Mouse (Mus musculus): ENCODE results near the gene Plekho2. TPM values are rescaled to one million over a fixed set of nuclear protein-coding genes. Genes with fewer than 3 reads are reported as not detected.

Gene Plekho2
- polyA plus RNA-seq, 1 experiment from 2014 or later = 11.2 TPM

DNA sequence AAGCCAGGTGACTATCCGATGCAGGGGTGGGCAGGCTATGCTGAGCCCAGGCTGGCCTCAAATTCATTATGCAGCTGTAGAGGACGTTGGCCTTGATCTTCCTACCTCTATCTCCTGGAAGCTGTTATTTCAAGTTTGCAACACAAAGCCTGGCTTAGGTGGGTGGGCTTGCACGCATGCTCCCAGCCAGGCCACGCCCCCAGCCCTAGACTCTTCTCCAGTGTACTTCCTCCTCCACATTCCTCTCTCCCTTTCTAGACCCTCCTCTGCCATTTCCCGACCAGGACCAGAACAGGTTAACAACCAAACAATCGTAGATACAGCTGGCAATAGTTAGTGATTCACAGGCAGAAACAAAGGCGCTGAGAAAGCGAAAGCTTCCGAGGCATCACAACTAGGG, 13.8 kb upstream of the Plekho2 start:
- no peak for DNase-seq (ENCODE audit: low spot score)
- no peaks in the 10 kb centered on the region for H3K27me3 ChIP-seq (ENCODE audit: control insufficient read depth, insufficient read depth, low read length)
- H3K9ac ChIP-seq (replicated peaks; ENCODE audit: low read length) = no peak overlapping the region
- 81% methylated on average over 9 of the region's 9 CpGs for WGBS
- no peak for ATAC-seq (replicated peaks; ENCODE audit: insufficient number of reproducible peaks, low FRiP score, low TSS enrichment, low read depth)
- no peak overlapping the region for H3K4me3 ChIP-seq (ENCODE audit: low read depth, low read length)
- no peaks in the 10 kb centered on the region for H3K9me3 ChIP-seq (replicated peaks; ENCODE audit: control insufficient read depth, low read length)
- peaks cover 6% of the 10 kb centered on the region for H3K4me1 ChIP-seq (ENCODE audit: control insufficient read depth, insufficient read depth, low read length)
- H3K36me3 ChIP-seq (replicated peaks; ENCODE audit: control insufficient read depth, insufficient read depth, low read depth, low read length) = peaks cover 4% of the 10 kb centered on the region
- H3K27ac ChIP-seq (replicated peaks; ENCODE audit: low read depth, low read length) = no peak overlapping the region
- H3K4me2 ChIP-seq (ENCODE audit: low read depth, low read length) = no peak overlapping the region

DNA sequence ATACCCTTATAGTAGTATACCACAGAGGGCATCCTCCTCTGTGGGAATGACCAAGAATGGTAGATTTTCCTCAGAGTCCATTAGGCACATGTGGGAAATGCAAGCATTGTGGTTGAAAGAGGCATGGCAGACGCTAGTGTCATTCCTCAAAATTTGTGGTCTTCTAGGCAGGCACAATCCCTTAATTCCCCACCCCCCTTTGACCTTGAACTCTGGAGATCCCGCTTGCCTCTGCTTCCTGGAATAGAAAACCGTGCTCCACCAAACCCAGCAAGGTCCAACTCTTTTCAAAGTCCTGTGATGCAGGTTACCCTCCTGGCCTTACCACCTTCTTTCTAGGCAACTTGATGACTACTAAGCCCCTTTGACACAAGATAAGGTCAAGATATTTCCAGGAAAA, 12.9 kb upstream of the Plekho2 start:
- peaks cover 6% of the 10 kb centered on the region for H3K4me1 ChIP-seq (ENCODE audit: control insufficient read depth, insufficient read depth, low read length)
- H3K9me3 ChIP-seq (replicated peaks; ENCODE audit: control insufficient read depth, low read length) = no peaks in the 10 kb centered on the region
- 90% methylated on average over 3 of the region's 3 CpGs for WGBS
- no peak overlapping the region for H3K9ac ChIP-seq (replicated peaks; ENCODE audit: low read length)
- H3K27me3 ChIP-seq (ENCODE audit: control insufficient read depth, insufficient read depth, low read length) = no peaks in the 10 kb centered on the region
- peaks cover 4% of the 10 kb centered on the region for H3K36me3 ChIP-seq (replicated peaks; ENCODE audit: control insufficient read depth, insufficient read depth, low read depth, low read length)
- no peak overlapping the region for H3K4me3 ChIP-seq (ENCODE audit: low read depth, low read length)
- no peak overlapping the region for H3K4me2 ChIP-seq (ENCODE audit: low read depth, low read length)
- DNase-seq (ENCODE audit: low spot score) (no peak), ATAC-seq (replicated peaks; ENCODE audit: insufficient number of reproducible peaks, low FRiP score, low TSS enrichment, low read depth) (no peak)
- H3K27ac ChIP-seq (replicated peaks; ENCODE audit: low read depth, low read length) = no peak overlapping the region

DNA sequence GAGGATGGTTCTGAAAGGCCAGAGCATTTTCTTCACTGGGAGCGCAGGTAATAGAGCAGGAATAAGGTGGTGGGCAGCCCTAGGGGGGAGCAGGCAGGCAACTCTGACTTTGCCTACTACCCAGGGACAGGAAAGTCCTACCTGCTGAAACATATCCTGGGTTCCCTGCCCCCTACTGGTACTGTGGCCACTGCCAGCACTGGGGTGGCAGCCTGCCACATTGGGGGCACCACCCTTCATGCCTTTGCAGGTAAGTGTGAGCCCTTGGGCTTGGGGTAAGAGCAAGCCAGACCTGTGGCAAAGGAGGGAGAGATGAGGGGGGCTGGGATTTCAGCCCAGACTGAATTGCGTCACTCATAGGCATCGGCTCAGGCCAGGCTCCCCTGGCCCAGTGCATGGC, 9.3 kb upstream of the Plekho2 start:
- peaks cover 4% of the 10 kb centered on the region for H3K36me3 ChIP-seq (replicated peaks; ENCODE audit: control insufficient read depth, insufficient read depth, low read depth, low read length)

DNA sequence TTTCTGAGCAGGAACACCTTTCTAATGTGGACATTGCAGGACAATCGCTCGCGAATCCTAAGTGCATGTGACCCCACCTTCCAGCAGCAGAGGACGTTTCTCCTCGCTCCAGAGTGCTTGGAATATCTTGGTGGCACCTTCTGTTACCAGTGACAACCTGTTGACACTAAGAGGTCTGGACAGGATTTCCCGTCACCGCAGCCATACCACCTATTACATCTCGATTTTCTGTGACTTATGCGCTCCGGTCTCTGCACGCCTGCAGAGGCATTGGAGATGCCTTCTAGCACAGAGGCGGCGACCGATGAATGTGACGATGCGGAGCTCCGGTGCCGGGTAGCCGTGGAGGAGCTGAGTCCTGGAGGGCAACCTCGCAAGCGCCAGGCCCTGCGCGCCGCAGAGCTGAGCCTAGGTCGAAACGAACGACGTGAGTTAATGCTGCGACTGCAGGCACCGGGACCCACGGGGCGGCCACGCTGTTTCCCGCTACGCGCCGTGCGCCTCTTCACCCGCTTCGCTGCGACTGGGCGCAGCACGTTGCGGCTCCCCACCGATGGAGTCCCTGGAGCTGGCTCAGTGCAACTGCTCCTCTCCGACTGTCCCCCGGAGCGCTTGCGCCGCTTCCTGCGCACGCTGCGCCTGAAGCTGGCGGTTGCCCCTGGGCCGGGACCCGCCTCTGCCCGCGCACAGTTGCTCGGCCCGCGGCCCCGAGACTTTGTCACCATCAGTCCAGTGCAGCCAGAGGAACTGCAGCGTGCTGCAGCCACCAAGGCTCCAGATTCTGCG, 7.9 kb upstream of the Plekho2 start:
- H3K4me1 ChIP-seq (ENCODE audit: control insufficient read depth, insufficient read depth, low read length) = peaks cover 6% of the 10 kb centered on the region
- H3K36me3 ChIP-seq (replicated peaks; ENCODE audit: control insufficient read depth, insufficient read depth, low read depth, low read length) = no peaks in the 10 kb centered on the region; the same call in 1 of the 2 replicates
- peak overlapping the region; percentile 95 for H3K4me2 ChIP-seq (ENCODE audit: low read depth, low read length)
- no peaks in the 10 kb centered on the region for H3K9me3 ChIP-seq (replicated peaks; ENCODE audit: control insufficient read depth, low read length)
- peak overlapping the region; percentile 80 for H3K9ac ChIP-seq (replicated peaks; ENCODE audit: low read length)
- DNase-seq (ENCODE audit: low spot score) = peak; percentile 45
- peak overlapping the region; percentile 72 for H3K4me3 ChIP-seq (ENCODE audit: low read depth, low read length)
- H3K27me3 ChIP-seq (ENCODE audit: control insufficient read depth, insufficient read depth, low read length) = no peaks in the 10 kb centered on the region
- no peak overlapping the region for H3K27ac ChIP-seq (replicated peaks; ENCODE audit: low read depth, low read length)
- under 1% methylated on average over 64 of the region's 64 CpGs for WGBS
- 0 out of 2 replicates have a peak, but pooled peaks have one; percentile 24 for ATAC-seq (replicated peaks; ENCODE audit: insufficient number of reproducible peaks, low FRiP score, low TSS enrichment, low read depth)

More for the DNA sequence above, 9.3 kb upstream of the Plekho2 start:
- ATAC-seq (replicated peaks; ENCODE audit: insufficient number of reproducible peaks, low FRiP score, low TSS enrichment, low read depth) (no peak), DNase-seq (ENCODE audit: low spot score) (no peak)
- WGBS = 95% methylated on average over 3 of the region's 3 CpGs
- Histone ChIP-seq H3K9me3 (replicated peaks; ENCODE audit: control insufficient read depth, low read length) (no peaks in the 10 kb centered on the region), H3K27ac (replicated peaks; ENCODE audit: low read depth, low read length) (no peak overlapping the region), H3K27me3 (ENCODE audit: control insufficient read depth, insufficient read depth, low read length) (no peaks in the 10 kb centered on the region), H3K9ac (replicated peaks; ENCODE audit: low read length) (peak overlapping the region; percentile 80), H3K4me2 (ENCODE audit: low read depth, low read length) (peak overlapping the region; percentile 95), H3K4me1 (ENCODE audit: control insufficient read depth, insufficient read depth, low read length) (peaks cover 6% of the 10 kb centered on the region), H3K4me3 (ENCODE audit: low read depth, low read length) (peak overlapping the region; percentile 72)

DNA sequence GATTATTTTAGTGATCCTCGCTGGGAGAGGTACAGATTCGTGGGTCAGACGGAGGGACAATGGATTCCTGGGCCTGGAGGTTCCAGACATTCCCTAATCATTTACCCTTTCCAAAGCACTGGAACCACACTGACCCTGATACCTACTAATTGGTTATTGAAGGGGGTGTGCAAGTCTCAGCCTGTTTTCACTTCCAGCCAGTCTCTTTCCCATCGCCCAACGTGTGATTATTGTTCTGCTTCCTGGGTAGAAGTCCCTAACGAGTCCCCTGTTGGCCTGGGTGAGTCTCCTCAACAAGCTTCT, 7.4 kb upstream of the Plekho2 start:
- H3K27me3 ChIP-seq (ENCODE audit: control insufficient read depth, insufficient read depth, low read length) = no peaks in the 10 kb centered on the region
- DNase-seq (ENCODE audit: low spot score) (no peak), ATAC-seq (replicated peaks; ENCODE audit: insufficient number of reproducible peaks, low FRiP score, low TSS enrichment, low read depth) (peak; percentile 14; the same call in 1 of the 2 replicates)
- no peaks in the 10 kb centered on the region; the same call in 1 of the 2 replicates for H3K36me3 ChIP-seq (replicated peaks; ENCODE audit: control insufficient read depth, insufficient read depth, low read depth, low read length)
- no peaks in the 10 kb centered on the region for H3K9me3 ChIP-seq (replicated peaks; ENCODE audit: control insufficient read depth, low read length)
- H3K4me1 ChIP-seq (ENCODE audit: control insufficient read depth, insufficient read depth, low read length) = peaks cover 6% of the 10 kb centered on the region
- H3K27ac ChIP-seq (replicated peaks; ENCODE audit: low read depth, low read length) = no peak overlapping the region
- WGBS = 0% methylated on average over 6 of the region's 6 CpGs
- H3K9ac ChIP-seq (replicated peaks; ENCODE audit: low read length) = peak overlapping the region; percentile 80
- H3K4me2 ChIP-seq (ENCODE audit: low read depth, low read length) = peak overlapping the region; percentile 95
- peak overlapping the region; percentile 72 for H3K4me3 ChIP-seq (ENCODE audit: low read depth, low read length)

DNA sequence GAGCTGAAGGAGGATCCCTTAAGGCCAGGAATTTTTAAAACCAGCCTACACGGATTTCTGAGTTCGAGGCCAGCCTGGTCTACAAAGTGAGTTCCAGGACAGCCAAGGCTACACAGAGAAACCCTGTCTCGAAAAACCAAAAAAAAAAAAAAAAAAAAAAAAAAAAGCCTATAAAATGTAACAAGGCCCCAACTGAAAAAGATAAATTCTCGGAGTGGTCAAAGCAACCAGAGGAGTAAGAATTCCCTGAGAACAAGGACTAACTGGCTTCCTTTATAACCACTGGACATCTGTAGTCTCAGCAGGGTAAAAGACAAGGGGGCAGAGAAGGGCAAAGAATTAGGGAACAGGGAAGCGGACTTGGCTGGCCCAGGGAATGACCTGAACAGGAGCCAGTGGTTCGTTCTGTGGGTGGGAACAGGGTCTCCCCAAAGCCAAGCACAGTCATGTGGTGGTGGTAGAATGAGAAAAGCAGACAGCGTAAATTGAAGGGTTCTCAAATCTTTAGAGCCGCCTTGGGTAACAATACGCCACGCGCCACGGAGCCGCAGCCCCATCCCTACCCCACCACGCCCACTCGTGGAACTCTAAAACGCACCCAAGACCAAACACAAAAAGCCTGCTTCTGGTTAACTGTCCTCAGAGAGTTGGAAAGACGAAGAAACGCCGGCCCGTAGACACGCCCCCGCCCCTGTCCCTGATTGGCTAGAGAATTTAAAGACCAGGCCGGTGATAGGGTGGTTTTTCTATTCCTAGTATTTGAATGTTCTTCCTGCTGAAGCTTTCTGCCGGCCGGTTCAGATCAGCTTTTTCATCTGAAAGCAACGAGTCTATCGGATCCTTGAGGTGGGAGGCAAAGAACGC, 6.8 kb upstream of the Plekho2 start, which contains the start of gene Pif1:
TSS of gene Pif1 (plus strand) at position 755 of the 864 bp plus-strand sequence.
- Histone ChIP-seq H3K9ac (replicated peaks; ENCODE audit: low read length) (peak within 1 kb of the TSS; percentile 80), H3K9me3 (replicated peaks; ENCODE audit: control insufficient read depth, low read length) (no peaks in the 10 kb centered on the region), H3K27ac (replicated peaks; ENCODE audit: low read depth, low read length) (peak within 1 kb of the TSS; percentile 43; the same call in 1 of the 2 replicates), H3K36me3 (replicated peaks; ENCODE audit: control insufficient read depth, insufficient read depth, low read depth, low read length) (no peaks in the 10 kb centered on the region; the same call in 1 of the 2 replicates), H3K4me3 (ENCODE audit: low read depth, low read length) (peak within 1 kb of the TSS; percentile 72), H3K27me3 (ENCODE audit: control insufficient read depth, insufficient read depth, low read length) (no peaks in the 10 kb centered on the region), H3K4me1 (ENCODE audit: control insufficient read depth, insufficient read depth, low read length) (peaks cover 6% of the 10 kb centered on the region), H3K4me2 (ENCODE audit: low read depth, low read length) (peak within 1 kb of the TSS; percentile 95)
- ATAC-seq (replicated peaks; ENCODE audit: insufficient number of reproducible peaks, low FRiP score, low TSS enrichment, low read depth) = peak; percentile 60
- peak; percentile 95 for DNase-seq (ENCODE audit: low spot score)
- WGBS = 7% methylated on average over 28 of the region's 28 CpGs

DNA sequence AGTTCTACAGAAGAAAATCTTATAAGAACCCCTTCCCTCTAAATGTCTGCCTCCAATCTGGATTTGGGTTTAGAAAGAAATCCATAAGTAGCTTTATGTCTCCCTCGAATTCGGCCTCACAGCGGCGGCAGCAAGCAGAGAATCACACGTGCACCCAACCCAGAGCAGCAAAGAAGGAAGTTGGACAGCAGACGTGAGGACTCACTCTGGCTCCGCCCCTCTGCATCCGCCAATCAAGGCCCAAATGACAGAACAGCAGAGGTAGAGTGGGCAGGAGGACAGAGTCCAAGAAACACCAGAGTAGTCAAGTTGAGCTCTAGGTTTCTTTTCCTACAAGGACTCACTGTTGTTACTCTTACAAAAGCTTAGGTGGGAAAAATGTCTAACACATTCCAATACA, 3.2 kb upstream of the Plekho2 start:
- ATAC-seq (replicated peaks; ENCODE audit: insufficient number of reproducible peaks, low FRiP score, low TSS enrichment, low read depth) (no peak), DNase-seq (ENCODE audit: low spot score) (no peak)
- no peaks in the 10 kb centered on the region for H3K36me3 ChIP-seq (replicated peaks; ENCODE audit: control insufficient read depth, insufficient read depth, low read depth, low read length)
- no peak overlapping the region for H3K4me2 ChIP-seq (ENCODE audit: low read depth, low read length)
- no peaks in the 10 kb centered on the region for H3K9me3 ChIP-seq (replicated peaks; ENCODE audit: control insufficient read depth, low read length)
- H3K27ac ChIP-seq (replicated peaks; ENCODE audit: low read depth, low read length) = no peak overlapping the region
- no peak overlapping the region for H3K9ac ChIP-seq (replicated peaks; ENCODE audit: low read length)
- H3K4me1 ChIP-seq (ENCODE audit: control insufficient read depth, insufficient read depth, low read length) = no peaks in the 10 kb centered on the region
- no peak overlapping the region for H3K4me3 ChIP-seq (ENCODE audit: low read depth, low read length)
- WGBS = 16% methylated on average over 8 of the region's 8 CpGs
- H3K27me3 ChIP-seq (ENCODE audit: control insufficient read depth, insufficient read depth, low read length) = no peaks in the 10 kb centered on the region
